Mouse (Mus musculus): ENCODE results near the gene Slc6a3. TPM values are rescaled to one million over a fixed set of nuclear protein-coding genes. Genes with fewer than 3 reads are reported as not detected.

Slc6a3 gene
- polyA plus RNA-seq, 1 experiment from 2014 or later = 0.17 TPM

Other genes starting within 250 kb of the Slc6a3 start
- gene Mrpl36, start 208.2 kb upstream of the Slc6a3 start, polyA plus RNA-seq (2015; fragmentation: Nextera tagmentation; extraction: Ambion mirVana) = 127 and 130 TPM in 2 replicates
- gene Ndufs6, start 208.2 kb upstream of the Slc6a3 start, polyA plus RNA-seq (2015; fragmentation: Nextera tagmentation; extraction: Ambion mirVana) = 367 and 373 TPM in 2 replicates
- 31.8 and 35.0 TPM in 2 replicates for gene Lpcat1, start 69.5 kb upstream of the Slc6a3 start, polyA plus RNA-seq (2015; fragmentation: Nextera tagmentation; extraction: Ambion mirVana)
- gene Clptm1l, start 67.3 kb downstream of the Slc6a3 start, polyA plus RNA-seq (2015; fragmentation: Nextera tagmentation; extraction: Ambion mirVana) = 137 and 141 TPM in 2 replicates
- 4.6 and 4.9 TPM in 2 replicates for gene Tert, start 90.2 kb downstream of the Slc6a3 start, polyA plus RNA-seq (2015; fragmentation: Nextera tagmentation; extraction: Ambion mirVana)
- gene Slc6a18, start 141.3 kb downstream of the Slc6a3 start, polyA plus RNA-seq (2015; fragmentation: Nextera tagmentation; extraction: Ambion mirVana) = not detected in 2 replicates
- gene Slc6a19, start 168.1 kb downstream of the Slc6a3 start, polyA plus RNA-seq (2015; fragmentation: Nextera tagmentation; extraction: Ambion mirVana) = 0.25 and 0.62 TPM in 2 replicates
- 14.4 and 18.4 TPM in 2 replicates for gene Slc12a7, start 196.3 kb downstream of the Slc6a3 start, polyA plus RNA-seq (2015; fragmentation: Nextera tagmentation; extraction: Ambion mirVana)

Data from embryonic facial prominence, embryonic 15.5 days (tissue).